Mouse (Mus musculus) adrenal gland, adult 10 weeks (tissue): ENCODE measurements around the gene Vma21-ps. TPM values are rescaled to one million over a fixed set of nuclear protein-coding genes. Genes with fewer than 3 reads are reported as not detected.

ENCODE experiments used
- polyA plus RNA-seq: library from polyadenylated mRNA; stranded (reverse); fragments of 350-450 nt; fragmentation: Illumina TruSeq; extraction: RNeasy Lipid Tissue Mini Kit (QIAGEN cat#74804); gene quantifications from one replicate; pipeline ENCODE4 v1.2.3, GENCODE M21; 2014; ENCODE audit warnings: low read depth, low replicate concordance

Gene Vma21-ps
- not detected for polyA plus RNA-seq

GRCm38 (mm10) chr4:52497144-52497543 lies at the start of gene Vma21-ps:
Vma21-ps (minus strand) TSS chr4:52497244.

Other genes starting within 250 kb of the Vma21-ps start
- gene Smc2, start 58.0 kb downstream of the Vma21-ps start, polyA plus RNA-seq = 31.5 TPM
- not detected for gene Toporsl, start 99.0 kb upstream of the Vma21-ps start, polyA plus RNA-seq